Mouse (Mus musculus) C2C12 (cell line): ENCODE measurements around the gene Kansl1.

Source experiments
- CEBPB ChIP-seq: IDR thresholded peaks from one replicate; pipeline ENCODE4 v1.6.1; 2011; ENCODE audit warnings: low read depth, mild to moderate bottlenecking, control low read depth, moderate library complexity
- CTCF ChIP-seq: IDR thresholded peaks from one replicate; pipeline ENCODE4 v1.5.1; 2011; ENCODE audit not compliant: control insufficient read depth, insufficient read depth, insufficient read length
- MAX ChIP-seq: IDR thresholded peaks from one replicate; pipeline ENCODE4 v1.6.1; 2011; ENCODE audit warnings: mild to moderate bottlenecking, control low read depth
- MYOG ChIP-seq: IDR thresholded peaks from one replicate; pipeline ENCODE4 v1.6.1; 2011; ENCODE audit not compliant: control insufficient read depth, insufficient read length; ENCODE audit errors: extremely low read depth
- USF1 ChIP-seq: IDR thresholded peaks from one replicate; pipeline ENCODE4 v1.6.1; 2011; ENCODE audit warnings: low read depth, mild to moderate bottlenecking, control low read depth, moderate library complexity

GRCm38 (mm10) chr11:104311643-104312042 lies 157.0 kb downstream of the Kansl1 start:
- no peak for TF ChIP-seq CTCF
- no peak for TF ChIP-seq USF1
- no peak for TF ChIP-seq CEBPB
- TF ChIP-seq MYOG = no peak
- no peak for TF ChIP-seq MAX
